Mouse (Mus musculus): ENCODE data around the gene Pcbp4.

Pcbp4 gene

GRCm38 (mm10) chr9:106447951-106448350, 5.1 kb upstream of the Pcbp4 start:
- no peak for DNase-seq

GRCm38 (mm10) chr9:106448498-106449031, 4.5 kb upstream of the Pcbp4 start:
- peak; percentile 82 for DNase-seq

GRCm38 (mm10) chr9:106449947-106450346, 3.1 kb upstream of the Pcbp4 start:
- no peak for DNase-seq

- peak; percentile 84 for DNase-seq
Measured at GRCm38 (mm10) chr9:106450661-106451060, 2.4 kb upstream of the Pcbp4 start.

- no peak for DNase-seq
Measured at GRCm38 (mm10) chr9:106451298-106451697, 1.8 kb upstream of the Pcbp4 start.

- no peak for DNase-seq
Measured at GRCm38 (mm10) chr9:106451899-106452298, 1.2 kb upstream of the Pcbp4 start.

- DNase-seq = no peak
Measured at GRCm38 (mm10) chr9:106452351-106452750, 740 bp upstream of the Pcbp4 start.

GRCm38 (mm10) chr9:106452821-106453220, 270 bp upstream of the Pcbp4 start:
- peak; percentile 82 for DNase-seq

GRCm38 (mm10) chr9:106454071-106454761, 1.1 kb downstream of the Pcbp4 start:
- no peak for DNase-seq

GRCm38 (mm10) chr9:106454888-106455681, 2.0 kb downstream of the Pcbp4 start:
- DNase-seq = no peak

- DNase-seq = no peak
Measured at GRCm38 (mm10) chr9:106456325-106457162, 3.5 kb downstream of the Pcbp4 start.

- DNase-seq = no peak
Measured at GRCm38 (mm10) chr9:106457163-106457559, 4.1 kb downstream of the Pcbp4 start.

- no peak for DNase-seq
Measured at GRCm38 (mm10) chr9:106457920-106458319, 4.8 kb downstream of the Pcbp4 start.

GRCm38 (mm10) chr9:106459946-106460345, 6.9 kb downstream of the Pcbp4 start:
- no peak for DNase-seq

GRCm38 (mm10) chr9:106460401-106461025, 7.4 kb downstream of the Pcbp4 start:
- no peak for DNase-seq

GRCm38 (mm10) chr9:106461026-106461415, 7.9 kb downstream of the Pcbp4 start:
- no peak for DNase-seq

GRCm38 (mm10) chr9:106461641-106462429, 8.7 kb downstream of the Pcbp4 start:
- no peak for DNase-seq

- no peak for DNase-seq
Measured at GRCm38 (mm10) chr9:106462430-106462800, 9.3 kb downstream of the Pcbp4 start.

- no peak for DNase-seq
Measured at GRCm38 (mm10) chr9:106463122-106464063, 10.3 kb downstream of the Pcbp4 start.

GRCm38 (mm10) chr9:106464751-106465541, 11.9 kb downstream of the Pcbp4 start:
- no peak for DNase-seq

Measured in kidney, adult 11 months (tissue).